Mouse (Mus musculus): ENCODE results near the gene Ap2a1.

Gene Ap2a1

GRCm38 (mm10) chr7:44953561-44953960, 24.3 kb upstream of the Ap2a1 start:
- DNase-seq (ENCODE audit: low spot score in 2 of 2), result no peak

GRCm38 (mm10) chr7:44952611-44953306, 23.5 kb upstream of the Ap2a1 start:
- DNase-seq (ENCODE audit: low spot score in 2 of 2), result peak; percentile 77 to 85

DNA sequence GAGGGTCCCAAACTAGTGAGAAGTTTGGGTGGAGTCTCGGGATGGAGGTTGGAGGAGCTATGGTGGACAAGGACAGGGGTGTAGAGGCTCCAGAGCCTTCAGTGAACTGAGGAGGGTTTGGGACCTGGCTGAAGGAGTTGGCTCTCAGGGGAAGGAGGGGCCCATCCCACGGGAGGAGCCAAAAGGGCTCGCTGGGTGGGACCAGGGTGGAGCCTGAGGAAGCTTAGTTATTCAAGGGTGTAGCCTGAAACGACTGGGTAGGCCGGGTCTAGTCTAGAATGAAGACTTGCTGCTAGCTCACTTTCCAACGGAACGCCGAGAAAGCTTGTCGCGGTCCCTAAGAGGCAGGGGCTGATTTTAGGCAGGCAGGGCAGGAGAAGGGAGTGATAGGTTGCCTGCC, 22.7 kb upstream of the Ap2a1 start:
- peak; percentile 50 to 69 for DNase-seq (ENCODE audit: low spot score in 2 of 2)

GRCm38 (mm10) chr7:44949922-44950321, 20.6 kb upstream of the Ap2a1 start:
- DNase-seq (ENCODE audit: low spot score in 2 of 2), result no peak

GRCm38 (mm10) chr7:44942904-44943303, 13.6 kb upstream of the Ap2a1 start, which contains the start of gene Tsks:
Gene Tsks (plus strand): TSS chr7:44943204.
- DNase-seq (ENCODE audit: low spot score in 2 of 2), result no peak

GRCm38 (mm10) chr7:44938680-44939079, 9.4 kb upstream of the Ap2a1 start:
- no peak for DNase-seq (ENCODE audit: low spot score in 2 of 2)

DNA sequence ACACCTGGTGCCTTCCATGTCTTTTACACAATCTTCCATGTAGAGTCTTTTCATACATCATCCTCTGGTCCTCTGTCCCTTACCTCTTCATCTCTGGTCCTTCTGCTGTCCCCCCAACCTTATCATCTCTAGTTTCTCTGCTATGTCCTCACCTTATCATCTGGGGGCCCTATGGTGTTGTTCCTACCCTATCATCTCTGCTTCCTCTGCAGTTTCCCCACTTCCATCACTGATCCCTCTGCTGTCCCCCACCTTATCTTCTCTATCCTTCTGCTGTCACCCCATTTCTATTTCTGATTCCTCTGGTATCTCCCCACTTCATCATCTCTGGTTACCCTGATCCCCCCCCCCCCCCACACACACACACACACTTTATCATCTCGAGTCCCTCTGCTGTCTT, 726 bp downstream of the Ap2a1 start:
- DNase-seq (ENCODE audit: low spot score in 2 of 2), result peak in 1 of 2 experiments; percentile 59

- peak; percentile 39 to 65 for DNase-seq (ENCODE audit: low spot score in 2 of 2)
Measured at GRCm38 (mm10) chr7:44925468-44925867, 3.8 kb downstream of the Ap2a1 start.

DNA sequence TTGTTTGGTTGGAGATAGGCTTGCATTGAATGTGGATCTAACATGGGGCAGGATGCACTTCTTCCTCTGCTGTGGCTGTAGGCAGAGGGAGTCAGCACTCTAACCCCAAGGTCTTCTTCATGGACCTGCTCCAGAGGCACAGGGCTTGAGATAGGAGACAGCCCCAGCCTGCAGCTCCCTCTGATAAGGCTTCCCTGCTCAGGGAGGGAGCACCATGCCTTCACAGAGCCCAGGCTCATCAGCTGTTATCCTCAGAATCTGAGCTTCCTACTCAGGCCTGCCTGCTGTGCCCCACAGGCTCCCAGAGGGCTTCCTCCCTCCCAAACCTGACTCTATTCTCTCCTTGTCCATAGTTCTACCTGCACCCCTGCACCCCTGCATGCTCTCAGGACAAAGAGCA, 6.8 kb downstream of the Ap2a1 start:
- peak in 1 of 2 experiments; percentile 54 for DNase-seq (ENCODE audit: low spot score in 2 of 2)

GRCm38 (mm10) chr7:44919127-44919526, 10.2 kb downstream of the Ap2a1 start:
- no peak for DNase-seq (ENCODE audit: low spot score in 2 of 2)

DNA sequence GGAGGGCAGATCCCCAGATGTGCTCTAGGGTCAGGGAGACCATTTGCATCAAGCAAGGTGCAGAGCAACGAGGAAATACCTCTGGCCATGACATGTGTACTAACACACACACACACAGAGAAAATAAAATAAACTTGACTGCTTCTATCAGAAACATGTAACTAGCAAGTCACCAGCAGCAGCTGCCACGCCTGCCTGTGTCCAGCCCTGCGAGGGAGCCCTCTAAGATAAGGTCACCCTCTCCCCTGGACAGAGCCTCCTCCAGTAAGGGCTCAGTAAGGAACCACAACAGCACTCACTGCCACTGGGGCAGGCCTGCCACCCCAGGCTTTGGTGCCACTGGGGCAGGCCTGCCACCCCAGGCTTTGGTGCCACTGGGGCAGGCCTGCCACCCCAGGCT, 11.1 kb downstream of the Ap2a1 start:
- no peak for DNase-seq (ENCODE audit: low spot score in 2 of 2)

DNA sequence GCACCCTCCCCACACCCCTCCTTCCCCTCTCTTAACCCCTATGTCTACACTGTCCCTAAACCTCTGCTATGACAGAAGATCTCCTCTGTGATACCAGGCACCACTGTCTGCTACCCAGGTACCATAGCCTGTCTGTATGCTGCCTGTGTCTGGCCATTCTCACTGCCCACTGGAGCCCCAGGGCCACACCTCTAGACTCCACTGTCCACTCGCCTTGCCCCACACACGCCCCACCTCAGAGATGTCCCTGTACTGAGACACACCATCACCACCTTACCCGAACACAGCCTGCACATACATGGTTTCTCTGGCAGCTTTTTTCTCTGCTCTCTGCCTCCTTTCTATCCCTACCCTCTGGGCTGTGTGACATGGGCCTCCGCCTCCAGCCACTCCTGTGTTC, 12.4 kb downstream of the Ap2a1 start:
- DNase-seq (ENCODE audit: low spot score in 2 of 2), result no peak

- no peak for DNase-seq (ENCODE audit: low spot score in 2 of 2)
Measured at GRCm38 (mm10) chr7:44916191-44916590, 13.1 kb downstream of the Ap2a1 start.

GRCm38 (mm10) chr7:44915314-44915713, 14.0 kb downstream of the Ap2a1 start:
- DNase-seq (ENCODE audit: low spot score in 2 of 2), result peak in 1 of 2 experiments; percentile 54

- DNase-seq (ENCODE audit: low spot score in 2 of 2), result no peak
Measured at GRCm38 (mm10) chr7:44914396-44914795, 14.9 kb downstream of the Ap2a1 start.

DNA sequence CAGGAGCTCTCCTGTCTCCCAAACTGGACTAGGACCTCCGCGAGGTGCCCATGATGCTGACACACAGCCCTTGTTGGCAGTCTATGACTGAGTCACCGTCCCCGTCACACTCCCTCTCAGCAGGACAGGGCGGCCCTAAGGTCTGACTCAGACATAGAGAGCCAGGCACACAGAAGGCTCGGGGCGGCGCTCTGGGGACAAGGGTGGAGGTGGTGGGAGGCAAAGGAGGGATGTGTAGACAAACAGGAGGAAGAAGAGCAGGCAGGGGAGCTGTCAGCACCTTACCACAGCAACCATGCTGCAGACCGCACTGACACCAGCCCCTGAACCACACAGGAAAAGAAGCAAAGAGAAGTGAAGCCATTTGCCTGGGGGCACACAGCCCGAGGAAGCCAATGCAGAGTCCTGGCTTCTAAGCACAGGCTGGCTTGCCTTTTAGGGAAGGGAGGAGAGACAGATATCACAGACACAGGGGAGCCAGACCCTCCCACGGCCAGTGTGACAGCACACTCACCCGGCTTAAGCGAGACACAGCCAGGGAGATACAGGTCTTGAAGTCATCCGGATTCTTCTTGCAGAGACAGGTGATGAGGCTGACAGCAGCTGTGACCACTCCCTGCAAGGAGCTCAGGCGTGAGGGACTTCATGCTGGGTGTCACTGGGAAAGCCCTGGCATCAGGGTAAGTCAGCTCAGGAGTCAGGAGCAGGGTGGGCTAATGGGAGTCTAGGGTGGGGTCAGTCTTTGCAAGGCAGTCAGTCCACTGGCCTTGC, 20.4 kb downstream of the Ap2a1 start:
- DNase-seq (ENCODE audit: low spot score in 2 of 2), result no peak

DNA sequence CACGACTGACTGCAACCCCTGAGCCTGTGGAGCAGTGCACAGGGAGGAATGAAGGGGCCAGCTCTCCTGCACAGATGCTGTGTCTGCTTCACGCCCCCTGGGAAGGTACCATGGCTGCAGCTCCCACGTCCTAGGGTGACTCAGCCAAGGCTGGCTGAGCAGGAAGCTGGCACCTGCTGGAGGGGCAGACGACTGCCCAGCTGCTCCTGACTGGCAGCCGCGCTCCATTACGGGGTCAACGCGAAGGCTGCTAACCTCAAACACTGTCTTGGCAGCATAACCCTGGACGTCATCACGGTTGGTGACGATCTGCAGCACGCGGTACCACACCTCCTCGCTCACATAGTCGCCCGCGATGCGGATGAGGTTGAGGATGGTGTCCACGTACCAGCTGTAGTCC, 23.9 kb downstream of the Ap2a1 start:
- no peak for DNase-seq (ENCODE audit: low spot score in 2 of 2)

GRCm38 (mm10) chr7:44901230-44901722, 28.0 kb downstream of the Ap2a1 start:
- DNase-seq (ENCODE audit: low spot score in 2 of 2), result no peak

DNA sequence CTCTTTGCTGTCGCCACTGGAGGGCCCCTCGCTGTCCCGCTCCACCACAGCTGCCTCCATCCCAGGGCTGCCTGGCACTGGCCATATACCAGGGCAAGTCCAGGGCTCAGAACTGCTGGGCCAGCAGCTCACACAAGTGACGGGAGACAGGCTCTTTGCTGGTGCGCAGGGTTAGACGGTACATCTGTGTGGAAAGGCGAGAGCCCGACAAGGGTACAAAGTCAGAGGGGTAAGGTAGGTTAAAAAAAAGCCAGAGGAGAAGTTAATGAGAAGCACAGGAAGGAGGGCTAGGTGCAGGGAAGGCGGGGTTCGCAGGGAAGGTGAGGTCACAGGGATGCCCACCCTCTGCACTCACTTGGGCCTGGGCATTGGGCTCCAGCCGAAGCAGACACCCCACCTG, 28.7 kb downstream of the Ap2a1 start:
- no peak for DNase-seq (ENCODE audit: low spot score in 2 of 2)

GRCm38 (mm10) chr7:44898607-44899006, 30.7 kb downstream of the Ap2a1 start:
- DNase-seq (ENCODE audit: low spot score in 2 of 2), result peak in 1 of 2 experiments; percentile 54

DNA sequence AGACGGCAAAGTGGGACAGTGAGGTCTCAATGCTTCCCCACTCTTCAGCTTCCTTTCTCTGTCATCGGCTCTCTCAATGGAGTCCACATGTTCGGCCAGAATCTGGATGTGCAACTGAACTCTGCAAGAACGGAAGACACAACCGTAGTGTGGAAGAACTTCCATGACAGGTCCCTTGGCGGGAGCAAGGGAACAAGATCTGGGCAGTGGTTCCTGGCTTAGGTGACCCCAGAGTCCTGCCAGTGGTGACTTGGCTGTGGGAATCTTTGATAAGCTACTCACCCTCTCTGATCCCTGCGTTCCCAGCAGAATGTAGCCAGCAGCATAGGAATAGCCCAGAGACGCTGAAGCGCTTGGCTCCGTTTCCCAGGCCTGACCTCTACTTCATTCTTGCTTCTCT, 32.8 kb downstream of the Ap2a1 start:
- DNase-seq (ENCODE audit: low spot score in 2 of 2), result no peak

DNA sequence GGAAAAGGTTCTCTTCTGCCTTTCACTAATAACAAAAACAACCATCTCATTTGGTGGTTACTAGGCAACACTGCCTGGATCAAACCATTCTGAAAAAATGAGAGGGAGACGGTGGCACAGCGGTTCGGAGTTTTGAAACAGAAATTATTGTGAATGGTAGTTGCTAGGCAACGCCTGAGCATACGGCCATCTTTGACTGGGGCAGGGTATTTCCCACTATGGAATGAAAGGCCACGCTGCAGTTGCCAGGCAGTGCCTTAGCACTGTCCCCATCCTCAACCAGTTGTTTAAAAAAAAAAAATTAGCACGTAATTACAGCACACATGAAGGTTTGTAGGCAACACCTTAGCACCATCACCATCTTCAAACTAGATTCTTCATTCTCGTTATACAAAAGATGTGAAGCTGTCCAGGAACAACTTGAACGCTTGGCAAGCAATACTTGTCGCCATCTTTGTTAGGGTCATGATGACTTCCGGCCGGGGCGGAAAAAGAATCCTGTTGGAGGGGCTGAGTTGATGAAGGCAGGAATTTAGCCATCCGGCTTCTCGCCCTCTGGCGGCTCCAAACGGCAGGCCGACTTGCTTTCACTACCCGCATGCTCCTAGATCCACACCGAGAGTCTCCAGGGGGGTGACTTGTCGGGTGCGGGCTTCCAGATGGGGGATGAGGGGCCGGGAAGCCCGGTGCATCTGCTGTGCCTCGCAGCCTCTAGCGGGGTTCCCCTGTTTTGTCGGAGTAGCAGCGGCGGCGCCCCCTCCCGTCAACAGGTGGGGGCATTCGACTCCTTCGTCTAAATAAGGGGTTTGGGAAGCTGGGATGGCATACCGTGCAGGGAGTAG, 33.5 kb downstream of the Ap2a1 start, which contains the start of gene Fuz:
Fuz (plus strand) TSS at position 487 of the 842 bp plus-strand sequence.
- peak; percentile 79 to 87 for DNase-seq (ENCODE audit: low spot score in 2 of 2)
